Mouse (Mus musculus) ES-CJ7 (cell line): Measurements from ENCODE around the gene Gltp.

Source experiments
- DNase-seq: peaks from one replicate; pipeline ENCODE4 v3.0.0; 2011; ENCODE audit warnings: low read depth, low spot score

The Gltp gene

DNA sequence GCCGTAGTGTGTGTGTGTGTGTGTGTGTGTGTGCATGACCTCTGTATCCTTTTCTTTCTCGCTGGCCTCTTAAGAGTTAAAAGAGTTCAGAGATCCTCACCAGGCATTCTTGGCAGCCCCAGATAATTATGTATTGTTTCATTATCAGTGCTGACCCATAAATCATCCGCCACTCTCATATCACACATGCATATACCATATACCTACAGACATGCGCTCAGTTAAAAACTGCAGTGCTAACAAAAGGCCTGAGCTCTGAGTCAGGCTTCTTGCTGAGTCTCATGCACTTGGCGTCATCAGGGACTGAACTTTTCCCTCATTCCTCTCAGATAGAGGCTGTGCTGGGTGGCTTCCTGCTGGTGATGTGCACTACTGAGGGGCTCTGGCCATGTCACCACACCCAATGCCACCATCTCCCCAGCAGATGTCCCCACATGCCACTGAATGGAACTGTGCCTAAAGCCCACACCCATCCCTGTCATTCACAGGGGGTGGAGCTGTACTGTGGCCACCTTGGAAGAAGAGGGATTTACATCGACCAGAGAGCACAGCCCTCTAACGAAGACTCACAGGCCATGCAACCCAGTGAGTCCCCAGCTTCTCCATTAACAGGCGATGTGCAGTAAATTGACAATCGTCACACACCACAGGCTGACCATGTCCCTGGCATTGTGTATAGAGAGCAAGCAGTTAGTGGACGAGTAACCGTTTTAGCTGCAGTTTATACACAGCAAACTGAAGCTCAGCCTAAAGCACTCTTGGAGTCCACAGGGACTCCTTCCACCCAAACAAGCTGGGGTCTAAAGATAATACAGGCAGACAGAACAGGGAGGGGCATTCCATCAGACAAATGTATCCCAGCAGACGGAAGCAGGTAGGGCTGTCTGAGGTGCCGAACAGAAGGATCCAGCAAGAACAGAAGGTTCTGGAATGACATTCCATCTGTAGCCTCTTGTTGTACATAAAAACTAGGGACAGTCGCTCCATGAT lies 11.9 kb upstream of the Gltp start:
- DNase-seq = peak; percentile 84

DNA sequence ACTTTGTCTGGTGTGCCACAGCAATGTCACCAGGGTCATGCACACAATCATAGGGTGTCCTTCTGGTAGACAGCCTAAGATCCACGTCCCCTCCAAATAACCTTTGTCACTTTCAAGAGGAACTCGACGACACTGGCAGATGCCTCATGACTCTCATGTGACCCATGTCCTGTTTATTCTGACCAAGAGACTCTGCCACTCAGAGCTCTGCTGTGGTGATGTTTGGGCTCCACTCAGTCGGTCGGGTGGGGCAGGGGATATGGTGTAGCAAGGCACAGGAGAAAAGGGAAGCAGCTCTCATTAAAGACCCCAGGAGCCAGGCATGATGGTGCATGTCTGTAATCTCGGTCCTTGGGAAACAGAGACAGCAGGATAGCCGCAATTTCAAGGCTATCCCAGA lies 8.2 kb upstream of the Gltp start:
- no peak for DNase-seq

GRCm38 (mm10) chr5:114698044-114698746 lies 7.4 kb upstream of the Gltp start:
- DNase-seq = no peak

GRCm38 (mm10) chr5:114696939-114697338 lies 6.2 kb upstream of the Gltp start:
- peak; percentile 96 for DNase-seq

DNA sequence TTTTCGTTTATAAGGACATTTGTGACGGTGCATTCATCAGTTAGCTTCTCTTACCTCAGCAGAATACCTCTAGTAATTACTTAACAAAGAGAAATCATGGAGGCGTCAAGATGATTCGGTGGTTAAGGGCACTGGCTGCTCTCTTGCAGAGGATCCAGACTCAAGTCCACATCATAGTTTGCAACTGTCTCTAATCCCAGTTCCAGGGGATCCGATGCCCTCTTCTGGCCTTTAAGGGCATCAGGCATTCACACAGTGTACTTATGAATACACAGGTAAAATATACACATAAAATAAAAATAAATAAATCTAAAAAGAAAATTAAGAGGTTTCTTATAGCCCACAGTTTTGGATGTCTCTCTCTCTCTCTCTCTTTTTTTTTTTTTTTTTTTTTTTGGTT lies 5.0 kb upstream of the Gltp start:
- peak; percentile 72 for DNase-seq

DNA sequence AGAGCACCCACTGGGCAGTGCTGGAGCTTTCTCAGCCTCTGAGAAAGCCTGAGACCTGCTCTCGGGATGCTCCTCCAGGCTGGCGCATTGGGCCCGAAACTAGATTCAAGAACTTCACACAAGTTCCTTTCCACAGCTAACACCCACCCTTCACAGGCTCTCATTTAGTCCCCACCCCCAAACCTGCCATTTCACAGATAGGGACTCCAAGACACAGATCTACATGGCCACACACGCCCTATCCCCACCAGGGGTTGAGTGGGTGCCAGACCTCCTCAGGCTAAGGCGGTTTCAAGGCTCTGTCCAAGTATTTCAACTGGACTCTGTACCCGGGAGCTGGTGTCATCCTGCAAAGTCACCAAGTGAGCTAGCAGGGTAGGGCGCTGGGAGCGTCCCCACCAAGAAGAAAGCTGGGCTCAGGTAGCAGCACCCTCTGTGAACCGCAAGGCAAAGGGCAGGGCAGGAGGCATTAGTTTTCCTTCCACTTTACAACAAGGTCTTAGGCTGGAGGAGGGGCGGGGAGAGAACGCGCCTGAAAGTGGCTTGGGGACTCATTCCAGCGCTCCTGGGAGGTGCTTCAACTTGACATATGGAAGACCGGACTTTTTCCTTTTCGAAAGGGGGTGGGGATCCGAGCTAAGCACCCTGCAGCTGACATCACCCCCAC lies 951 bp downstream of the Gltp start:
- DNase-seq = peak; percentile 52

DNA sequence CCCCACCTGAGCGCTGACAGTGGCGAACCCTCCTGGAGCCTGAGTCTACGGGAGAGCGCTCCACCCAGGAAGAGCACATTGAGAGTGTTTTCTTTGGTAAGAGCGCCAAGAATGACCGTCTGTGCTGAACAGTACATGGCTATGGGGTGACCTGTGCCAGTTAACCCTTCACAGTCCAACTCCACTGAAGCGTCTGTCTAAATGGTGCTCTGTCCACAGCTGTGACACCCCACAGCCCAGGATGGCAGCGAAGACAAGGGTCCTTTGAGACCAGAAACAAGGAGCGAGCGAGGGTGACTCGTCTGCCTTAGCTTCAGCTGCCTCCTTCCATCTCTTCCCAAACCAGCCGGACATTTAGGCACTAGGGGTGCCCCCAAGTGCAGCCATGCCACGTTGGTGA lies 2.1 kb downstream of the Gltp start:
- no peak for DNase-seq

- DNase-seq = peak; percentile 57
These were observed 2.9 kb downstream of the Gltp start for GRCm38 (mm10) chr5:114687901-114688300.

DNA sequence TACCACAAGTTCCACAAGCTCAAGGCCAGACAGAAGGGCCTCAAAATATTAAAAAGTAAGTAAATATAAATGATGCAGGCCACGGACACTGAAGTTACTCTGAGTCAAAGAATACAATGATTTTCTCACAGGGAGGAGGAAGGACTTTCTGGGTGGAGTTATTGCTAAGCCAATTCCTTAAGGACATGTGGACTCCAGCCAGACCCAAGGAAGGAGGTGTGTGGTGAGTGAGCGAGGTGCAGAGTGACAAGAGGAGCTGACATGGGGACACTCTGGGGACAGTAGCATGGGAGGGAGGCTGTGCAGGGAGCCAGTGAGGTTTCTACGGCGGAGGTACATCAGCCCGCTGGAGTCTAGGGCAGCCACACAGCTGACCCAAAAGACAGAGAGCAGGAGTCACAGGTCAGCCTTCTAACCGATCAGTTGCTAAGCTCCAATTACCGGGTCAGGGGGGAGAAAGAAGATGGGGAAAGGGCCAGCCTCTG lies 4.0 kb downstream of the Gltp start:
- no peak for DNase-seq

GRCm38 (mm10) chr5:114685986-114686385 lies 4.8 kb downstream of the Gltp start:
- no peak for DNase-seq

DNA sequence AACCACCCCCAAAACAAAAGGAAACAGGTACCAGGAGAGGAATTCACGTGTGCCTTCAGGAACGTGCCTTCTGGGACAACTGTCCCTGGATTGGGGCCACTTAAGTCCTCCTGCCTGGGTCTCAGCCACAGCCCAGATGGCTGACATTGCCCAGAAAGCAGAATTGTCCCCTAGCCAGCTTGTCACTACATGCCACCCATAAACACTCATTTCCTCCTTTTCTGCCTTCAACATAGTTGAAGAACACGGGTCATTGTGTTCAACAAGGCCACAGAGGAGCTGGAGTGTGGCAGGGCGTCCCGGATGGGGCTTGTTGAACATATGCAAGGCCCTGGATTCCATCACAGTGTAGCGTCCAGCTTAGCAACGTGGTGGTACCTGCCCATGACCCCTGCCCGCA lies 9.1 kb downstream of the Gltp start:
- DNase-seq = no peak

- DNase-seq = no peak
These were observed 10.0 kb downstream of the Gltp start for GRCm38 (mm10) chr5:114680676-114681285.

DNA sequence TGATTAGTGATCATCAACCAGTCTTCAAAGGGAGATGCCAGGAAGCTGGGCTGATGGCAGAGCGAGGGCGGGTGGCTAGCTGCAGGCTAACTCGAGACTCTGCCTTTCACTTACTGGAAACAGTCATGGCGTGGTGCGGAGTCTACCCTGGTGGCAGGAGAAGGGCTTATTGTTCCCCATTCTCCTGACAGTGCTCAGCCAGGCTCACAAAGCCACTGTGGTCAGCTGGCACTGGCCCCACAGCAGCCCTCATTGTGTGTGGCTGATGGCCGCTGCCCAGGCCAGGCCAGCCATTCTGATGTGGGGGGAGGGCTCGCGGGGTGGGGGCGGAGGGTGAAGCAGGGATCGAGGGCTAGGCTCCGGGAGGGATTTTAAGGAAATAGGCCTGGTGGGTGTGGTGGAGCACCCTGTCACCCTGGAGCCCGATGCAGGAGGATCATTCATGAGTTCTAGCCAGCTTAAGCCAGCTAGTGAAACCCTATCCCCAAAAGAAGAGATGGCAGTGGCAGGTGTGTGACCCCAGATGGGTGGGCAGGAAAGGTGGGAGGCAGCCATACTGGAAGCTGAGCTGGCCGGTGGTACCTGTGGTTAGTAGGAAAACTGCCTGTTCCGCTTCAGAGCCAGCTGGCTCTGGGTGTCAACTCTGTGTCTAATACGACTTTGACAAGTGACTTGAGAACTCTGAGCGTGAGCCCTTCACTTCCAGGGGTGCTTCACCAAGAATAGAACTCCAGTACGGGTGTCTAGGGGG lies 10.8 kb downstream of the Gltp start:
- DNase-seq = peak; percentile 9

DNA sequence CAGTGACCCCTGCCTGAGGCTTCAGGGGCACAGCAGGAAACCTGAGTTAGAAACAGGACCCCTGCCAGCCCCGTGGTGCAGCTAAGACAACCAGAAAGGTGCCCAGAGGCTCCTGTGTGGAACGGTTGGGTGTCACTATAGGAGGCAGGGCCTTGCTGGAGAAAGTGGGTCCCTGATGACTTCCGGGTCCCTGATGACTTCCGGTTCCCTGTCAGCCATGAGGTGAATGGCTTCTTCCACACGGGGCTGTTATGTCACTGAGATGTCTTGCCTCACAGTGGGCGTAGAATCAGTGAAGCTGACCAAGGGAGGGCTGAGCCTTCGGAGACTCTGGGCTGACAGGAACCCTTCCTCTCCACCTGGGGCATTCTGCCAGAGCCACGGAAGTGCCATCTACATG lies 16.2 kb downstream of the Gltp start:
- no peak for DNase-seq

DNA sequence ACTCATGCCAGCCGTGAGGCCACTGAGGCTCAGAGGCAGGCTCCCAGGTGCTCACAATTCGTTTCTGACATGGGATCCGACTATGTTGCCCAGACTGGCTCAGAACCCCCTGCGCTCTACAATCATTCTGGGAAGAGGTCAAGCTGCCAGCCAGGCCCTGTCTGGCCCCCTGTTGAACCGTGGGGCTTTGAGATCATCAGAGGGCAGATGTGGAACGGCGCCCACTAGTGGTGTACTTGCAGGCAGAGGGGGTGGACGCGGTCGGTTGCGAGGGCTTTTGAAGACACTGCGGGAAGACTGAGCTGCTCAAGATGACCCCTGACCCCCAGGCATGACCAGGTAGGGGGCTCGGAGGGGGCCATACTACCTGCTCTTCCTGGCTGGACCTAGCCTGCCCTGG lies 17.7 kb downstream of the Gltp start:
- DNase-seq = no peak

- DNase-seq = no peak
These were observed 21.8 kb downstream of the Gltp start for GRCm38 (mm10) chr5:114669014-114669413.

DNA sequence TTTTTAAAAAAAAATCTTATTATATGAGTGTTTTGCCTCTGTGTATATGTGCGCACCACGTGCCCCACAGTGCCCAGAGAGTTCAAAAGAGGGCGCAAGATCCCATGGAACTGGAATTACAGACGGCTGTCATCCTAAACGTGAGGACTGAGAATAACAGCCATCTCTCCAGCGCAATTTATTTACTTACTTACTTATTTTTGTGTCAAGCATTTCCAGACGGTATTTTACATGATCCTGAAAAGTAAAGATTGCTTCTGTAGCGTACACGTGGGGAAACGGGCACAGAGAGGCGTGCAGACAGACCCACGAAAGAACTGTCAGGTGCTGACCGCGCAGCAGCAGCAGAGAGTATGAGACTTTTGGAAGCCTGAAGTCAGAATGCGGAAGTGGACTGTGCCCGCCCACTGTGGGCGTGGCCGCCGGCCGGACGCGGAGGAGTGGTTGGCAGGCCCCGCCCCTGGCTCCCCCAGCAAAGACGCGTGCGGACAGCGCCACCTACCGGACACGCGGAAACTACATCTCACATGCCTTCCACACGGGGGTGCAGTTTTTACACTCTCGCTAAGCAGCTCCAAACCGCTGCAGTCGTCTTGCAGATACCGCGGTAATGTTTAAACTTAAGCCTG lies 23.4 kb downstream of the Gltp start:
- peak; percentile 97 for DNase-seq

DNA sequence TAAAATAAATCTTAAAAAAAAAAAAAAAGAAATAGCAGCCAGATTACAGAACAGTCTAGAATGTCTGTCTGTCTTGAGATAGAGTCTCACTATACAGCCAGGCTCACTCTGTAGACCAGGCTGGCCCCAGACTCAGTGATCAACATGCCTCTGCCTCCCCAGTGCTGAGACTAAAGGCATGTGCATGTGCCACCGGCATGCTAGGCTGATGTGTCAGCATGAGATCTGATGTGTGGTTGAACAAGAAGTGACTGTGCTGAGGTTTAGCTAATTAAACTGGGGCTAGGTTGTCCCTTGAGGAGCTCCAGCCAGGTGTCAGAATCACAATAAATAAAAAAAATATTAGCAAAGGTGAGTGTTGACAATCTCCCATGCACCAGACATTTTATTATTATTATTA lies 24.1 kb downstream of the Gltp start:
- no peak for DNase-seq

GRCm38 (mm10) chr5:114664750-114665149 lies 26.0 kb downstream of the Gltp start:
- peak; percentile 64 for DNase-seq

- peak; percentile 62 for DNase-seq
These were observed 26.6 kb downstream of the Gltp start for GRCm38 (mm10) chr5:114664139-114664538.
